Mouse (Mus musculus) forebrain, embryonic 16.5 days (tissue): ENCODE data around the gene Rab5b. TPM values are rescaled to one million over a fixed set of nuclear protein-coding genes. Genes with fewer than 3 reads are reported as not detected.

ENCODE experiments used
- ATAC-seq: fragments of 200-750 bp; cut with Nextera tagmentation; 2 replicates; pipeline ENCODE4 v1.8.0; 2017; ENCODE audit warnings: mild to moderate bottlenecking, moderate library complexity
- H3K27ac ChIP-seq: fragments of 300-500 bp; sonication (generic); 2 replicates; pipeline ENCODE4 v1.5.1; 2014; ENCODE audit warnings: low read length, control low read depth
- H3K27me3 ChIP-seq: fragments of 300-500 bp; sonication (generic); replicated peaks from 2 replicates; pipeline ENCODE4 v1.6.1; 2014; ENCODE audit warnings: low read length; ENCODE audit not compliant: control insufficient read depth, insufficient read depth
- H3K36me3 ChIP-seq: fragments of 300-500 bp; sonication (generic); 2 replicates; pipeline ENCODE4 v1.6.1; 2014; ENCODE audit not compliant: control insufficient read depth, insufficient read depth
- H3K4me1 ChIP-seq: fragments of 300-500 bp; sonication (generic); replicated peaks from 2 replicates; pipeline ENCODE4 v1.6.1; 2014; ENCODE audit warnings: low read length; ENCODE audit not compliant: control insufficient read depth, insufficient read depth
- H3K4me2 ChIP-seq: fragments of 300-500 bp; sonication (generic); 2 replicates; pipeline ENCODE4 v1.6.1; 2014; ENCODE audit warnings: mild to moderate bottlenecking, low read length, control low read depth
- H3K4me3 ChIP-seq: fragments of 300-500 bp; sonication (generic); replicated peaks from 2 replicates; pipeline ENCODE4 v1.5.1; 2014; ENCODE audit warnings: mild to moderate bottlenecking, low read length, control low read depth
- H3K9ac ChIP-seq: fragments of 300-500 bp; sonication (generic); replicated peaks from 2 replicates; pipeline ENCODE4 v1.6.1; 2014; ENCODE audit warnings: low read depth, low read length, control low read depth
- H3K9me3 ChIP-seq: fragments of 300-500 bp; sonication (generic); 2 replicates; pipeline ENCODE4 v1.6.1; 2016; ENCODE audit warnings: low read length; ENCODE audit not compliant: control insufficient read depth
- WGBS: fragments of 180-500 bp; shearing (Covaris S2); extraction: QIAGEN DNeasy Blood & Tissue Kit; methylation state at CpG from one replicate; pipeline ENCODE4 v1.1.7; 2014; 5-methylcytosine and 5-hydroxymethylcytosine counted together
- polyA plus RNA-seq: library from polyadenylated mRNA; unstranded; fragments of >200 nt; fragmentation: Nextera tagmentation; extraction: Ambion mirVana; gene quantifications from 2 replicates; pipeline ENCODE4 v1.2.1, GENCODE M21; 2015

Rab5b gene
- polyA plus RNA-seq, 1 experiment from 2014 or later: 131 TPM

DNA sequence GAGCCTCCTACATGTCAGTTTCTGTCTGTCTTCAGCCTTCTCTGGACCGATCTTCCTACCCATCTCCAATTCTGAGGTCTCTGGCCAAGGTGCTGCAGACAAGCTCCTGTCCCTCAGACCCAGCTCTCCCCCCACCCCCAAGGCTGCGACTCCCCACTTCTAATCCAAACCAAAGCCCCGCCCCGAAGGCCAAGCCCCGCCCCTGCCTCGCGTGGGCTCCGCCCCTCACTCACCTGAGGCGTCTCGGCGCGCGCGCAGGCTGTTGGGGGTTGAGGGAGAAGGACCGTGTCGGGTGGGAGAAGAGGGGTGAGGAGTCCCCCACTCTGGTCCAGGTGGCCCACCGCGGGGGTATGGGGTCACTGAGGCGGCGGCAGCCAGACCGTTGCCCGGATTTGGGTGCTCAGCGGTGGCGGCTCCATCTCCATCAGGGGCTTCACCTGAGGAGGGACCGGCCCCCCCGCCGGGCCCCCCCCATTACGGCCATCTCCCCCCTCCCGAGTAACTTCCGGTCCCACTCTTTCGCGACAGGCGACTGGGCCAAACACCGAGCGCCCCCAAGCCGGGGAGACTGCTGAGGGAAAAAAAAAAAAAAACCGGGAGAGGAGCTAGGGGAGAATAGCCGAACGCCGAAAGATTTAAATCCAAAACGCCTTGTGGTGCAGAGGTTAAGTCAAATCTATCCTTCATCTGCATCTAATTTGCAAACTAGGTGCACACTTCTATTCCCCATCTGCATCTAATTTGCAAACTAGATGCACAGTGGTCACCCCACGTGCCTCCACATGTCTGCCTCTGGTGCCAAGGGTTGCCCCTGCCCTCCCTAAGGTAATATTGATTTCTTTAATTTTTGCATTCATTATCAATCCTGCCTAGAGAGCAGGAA, 27.0 kb downstream of the Rab5b start:
- ATAC-seq: peak; percentile 48
- no peaks in the 10 kb centered on the region for H3K9me3 ChIP-seq
- peaks cover 13% of the 10 kb centered on the region for H3K4me1 ChIP-seq
- H3K27me3 ChIP-seq: no peaks in the 10 kb centered on the region
- H3K36me3 ChIP-seq: no peaks in the 10 kb centered on the region
- peak overlapping the region; percentile 88 for H3K4me3 ChIP-seq
- H3K27ac ChIP-seq: peak overlapping the region; percentile 66
- H3K9ac ChIP-seq: peak overlapping the region; percentile 77
- under 1% methylated on average over 42 of the region's 42 CpGs for WGBS
- peak overlapping the region; percentile 69 for H3K4me2 ChIP-seq

GRCm38 (mm10) chr10:128665806-128666205, 30.3 kb downstream of the Rab5b start:
- Histone ChIP-seq H3K4me2 (no peak overlapping the region), H3K36me3 (no peaks in the 10 kb centered on the region), H3K27ac (no peak overlapping the region), H3K9me3 (no peaks in the 10 kb centered on the region), H3K4me1 (peaks cover 8% of the 10 kb centered on the region), H3K4me3 (no peak overlapping the region), H3K9ac (no peak overlapping the region), H3K27me3 (no peaks in the 10 kb centered on the region)
- WGBS: 99% methylated on average over 2 of the region's 2 CpGs
- no peak for ATAC-seq

- ATAC-seq: no peak
- Histone ChIP-seq H3K4me1 (peaks cover 8% of the 10 kb centered on the region), H3K27me3 (no peaks in the 10 kb centered on the region), H3K9ac (no peak overlapping the region), H3K27ac (no peak overlapping the region), H3K9me3 (no peaks in the 10 kb centered on the region), H3K36me3 (no peaks in the 10 kb centered on the region), H3K4me2 (no peak overlapping the region), H3K4me3 (no peak overlapping the region)
- WGBS: 91% methylated on average over 3 of the region's 3 CpGs
Measured at GRCm38 (mm10) chr10:128665307-128665706, 30.8 kb downstream of the Rab5b start.

DNA sequence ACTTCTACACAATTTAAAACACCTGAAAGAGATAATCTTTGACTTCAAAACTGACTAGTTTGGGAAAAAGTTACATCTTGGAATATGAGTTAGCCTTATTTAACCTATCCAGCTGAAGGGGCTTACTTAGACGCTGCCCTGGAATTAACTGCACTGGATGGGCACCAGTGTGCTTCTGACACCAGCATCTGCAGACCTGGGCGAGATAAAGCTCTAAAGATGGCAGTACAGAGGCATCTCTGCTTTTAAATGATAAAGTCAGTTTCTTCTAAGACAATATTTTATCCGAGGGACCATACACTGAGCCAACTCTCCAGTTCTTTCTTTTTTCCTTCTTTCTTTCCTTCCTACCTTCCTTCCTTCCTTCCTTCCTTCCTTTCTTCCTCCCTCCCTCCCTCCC, 31.3 kb downstream of the Rab5b start:
- H3K4me3 ChIP-seq: no peak overlapping the region
- no peak overlapping the region for H3K4me2 ChIP-seq
- no peaks in the 10 kb centered on the region for H3K36me3 ChIP-seq
- no peak overlapping the region for H3K9ac ChIP-seq
- H3K27ac ChIP-seq: no peak overlapping the region
- peaks cover 8% of the 10 kb centered on the region for H3K4me1 ChIP-seq
- no peak for ATAC-seq
- no peaks in the 10 kb centered on the region for H3K9me3 ChIP-seq
- H3K27me3 ChIP-seq: no peaks in the 10 kb centered on the region
- WGBS: 84% methylated on average over 3 of the region's 3 CpGs

GRCm38 (mm10) chr10:128663441-128664220, 32.4 kb downstream of the Rab5b start:
- WGBS: 68% methylated on average over 5 of the region's 5 CpGs
- Histone ChIP-seq H3K27ac (no peak overlapping the region), H3K9ac (no peak overlapping the region), H3K27me3 (no peaks in the 10 kb centered on the region), H3K4me3 (no peak overlapping the region), H3K4me2 (no peak overlapping the region), H3K9me3 (no peaks in the 10 kb centered on the region), H3K4me1 (peaks cover 5% of the 10 kb centered on the region), H3K36me3 (no peaks in the 10 kb centered on the region)
- ATAC-seq: no peak

DNA sequence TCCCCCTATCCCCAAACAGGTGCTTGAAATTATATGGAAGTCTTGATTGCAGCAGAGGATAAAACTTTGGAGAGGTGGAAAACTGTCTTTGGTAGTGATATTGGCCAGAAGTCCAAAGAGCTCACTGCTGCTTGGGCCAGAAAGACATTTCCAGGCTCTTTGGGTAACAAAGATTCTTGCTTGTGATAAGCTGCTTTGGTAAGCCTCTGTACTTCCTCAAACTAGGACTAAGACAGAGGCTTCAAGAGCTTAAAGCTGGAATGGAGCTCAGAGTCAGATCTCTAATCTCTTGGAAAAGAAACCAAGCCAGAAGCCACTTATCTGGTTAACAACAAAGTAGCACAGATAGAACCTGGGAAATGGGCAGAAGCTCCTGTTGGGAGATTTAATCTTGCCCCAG, 33.6 kb downstream of the Rab5b start:
- no peak for ATAC-seq
- no peaks in the 10 kb centered on the region for H3K9me3 ChIP-seq
- no peak overlapping the region for H3K4me3 ChIP-seq

DNA sequence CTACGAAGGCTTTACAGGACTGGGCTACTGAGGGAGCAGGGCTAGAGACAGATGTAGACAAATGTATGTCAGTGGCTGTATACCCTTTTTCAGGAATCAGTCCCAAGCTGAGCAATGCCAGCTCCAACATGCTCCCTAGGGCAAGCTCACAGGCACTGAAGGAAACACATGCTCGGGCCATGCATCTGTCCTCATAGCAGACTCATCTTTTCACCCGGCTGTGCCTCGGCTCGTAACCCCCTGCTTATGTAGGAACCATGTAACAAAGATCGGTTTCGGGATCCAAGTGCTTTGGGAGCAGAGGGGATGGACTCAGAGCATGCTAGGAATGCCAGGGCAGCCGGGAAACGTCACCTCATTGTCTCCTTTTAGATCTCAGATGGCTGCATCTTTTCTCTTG, 36.6 kb downstream of the Rab5b start:
- H3K27ac ChIP-seq: no peak overlapping the region
- no peaks in the 10 kb centered on the region for H3K9me3 ChIP-seq
- no peak for ATAC-seq
- no peak overlapping the region for H3K4me2 ChIP-seq
- H3K27me3 ChIP-seq: no peaks in the 10 kb centered on the region
- no peak overlapping the region for H3K4me3 ChIP-seq
- no peak overlapping the region for H3K9ac ChIP-seq
- WGBS: 67% methylated on average over 9 of the region's 9 CpGs
- H3K4me1 ChIP-seq: no peaks in the 10 kb centered on the region
- H3K36me3 ChIP-seq: no peaks in the 10 kb centered on the region

More for the DNA sequence above, 33.6 kb downstream of the Rab5b start:
- no peak overlapping the region for H3K9ac ChIP-seq
- H3K4me2 ChIP-seq: no peak overlapping the region
- H3K27me3 ChIP-seq: no peaks in the 10 kb centered on the region
- H3K36me3 ChIP-seq: no peaks in the 10 kb centered on the region
- no peaks in the 10 kb centered on the region for H3K4me1 ChIP-seq
- no peak overlapping the region for H3K27ac ChIP-seq

- no peak overlapping the region for H3K27ac ChIP-seq
- H3K9ac ChIP-seq: no peak overlapping the region
- no peaks in the 10 kb centered on the region for H3K4me1 ChIP-seq
- no peaks in the 10 kb centered on the region for H3K9me3 ChIP-seq
- no peak overlapping the region for H3K4me3 ChIP-seq
- H3K27me3 ChIP-seq: no peaks in the 10 kb centered on the region
- no peaks in the 10 kb centered on the region for H3K36me3 ChIP-seq
- no peak overlapping the region for H3K4me2 ChIP-seq
- WGBS: 63% methylated on average over 9 of the region's 9 CpGs
- no peak for ATAC-seq
Measured at GRCm38 (mm10) chr10:128657844-128658243, 38.2 kb downstream of the Rab5b start.

GRCm38 (mm10) chr10:128656731-128657130, 39.3 kb downstream of the Rab5b start:
- no peaks in the 10 kb centered on the region for H3K36me3 ChIP-seq
- H3K4me3 ChIP-seq: no peak overlapping the region
- H3K4me2 ChIP-seq: no peak overlapping the region
- ATAC-seq: no peak
- no peaks in the 10 kb centered on the region for H3K27me3 ChIP-seq
- no peak overlapping the region for H3K27ac ChIP-seq
- H3K9ac ChIP-seq: no peak overlapping the region
- no peaks in the 10 kb centered on the region for H3K4me1 ChIP-seq
- no peaks in the 10 kb centered on the region for H3K9me3 ChIP-seq
- 94% methylated on average over 1 of the region's 1 CpGs for WGBS
